Mouse (Mus musculus): ENCODE results near the gene Dusp6.

DNA sequence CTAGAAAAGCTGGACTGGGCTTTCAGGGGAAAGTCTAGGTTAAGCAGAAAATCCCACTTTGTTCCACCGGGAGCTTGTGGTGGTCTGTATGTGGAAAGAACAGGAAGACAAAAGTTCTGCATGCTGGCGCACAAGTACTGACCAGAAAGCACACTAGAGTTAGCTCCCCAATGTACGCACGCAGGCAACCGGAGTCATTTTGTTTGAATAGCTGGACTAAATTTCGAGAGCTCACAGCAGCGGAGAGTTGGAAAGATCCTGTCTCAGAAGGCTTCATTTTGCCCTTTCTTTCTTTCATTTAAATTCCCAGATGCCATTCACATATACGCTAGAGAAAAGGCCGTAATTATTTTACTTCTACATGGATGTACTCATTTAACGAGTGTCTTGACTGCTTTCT lies 20.3 kb upstream of the Dusp6 start:
- TF ChIP-seq CTCF (IDR thresholded peaks at IDR 0.05; ENCODE audit: extremely low read depth, insufficient read length, insufficient replicate concordance, low read depth, low read length): no peak
- no peak for TF ChIP-seq POLR2A (IDR thresholded peaks at IDR 0.05; ENCODE audit: low read depth, low read length)
